Mouse (Mus musculus): ENCODE data around the gene Ankrd33b. TPM values are rescaled to one million over a fixed set of nuclear protein-coding genes. Genes with fewer than 3 reads are reported as not detected.
A peak's percentile ranks its signal among the peaks of the same experiment; 100 is the strongest.

The Ankrd33b gene
- total RNA-seq, 2 experiments from 2014 or later: 45.8 to 52.8 TPM

- peak; percentile 63 to 94 for DNase-seq (ENCODE audit: extremely low spot score in 1 of 2, low spot score in 1 of 2)
These were observed 51.8 kb downstream of the Ankrd33b start for GRCm38 (mm10) chr15:31315630-31316231.

- DNase-seq (ENCODE audit: extremely low spot score in 1 of 2, low spot score in 1 of 2): no peak
These were observed 55.5 kb downstream of the Ankrd33b start for GRCm38 (mm10) chr15:31312001-31312400.

- no peak for DNase-seq (ENCODE audit: extremely low spot score in 1 of 2, low spot score in 1 of 2)
These were observed 58.0 kb downstream of the Ankrd33b start for GRCm38 (mm10) chr15:31309526-31309925.

- DNase-seq (ENCODE audit: extremely low spot score in 1 of 2, low spot score in 1 of 2): no peak
These were observed 60.8 kb downstream of the Ankrd33b start for GRCm38 (mm10) chr15:31306726-31307125.

- DNase-seq (ENCODE audit: extremely low spot score in 1 of 2, low spot score in 1 of 2): no peak
These were observed 62.3 kb downstream of the Ankrd33b start for GRCm38 (mm10) chr15:31305181-31305580.

GRCm38 (mm10) chr15:31304302-31304701, 63.2 kb downstream of the Ankrd33b start:
- DNase-seq (ENCODE audit: extremely low spot score in 1 of 2, low spot score in 1 of 2): no peak

- no peak for DNase-seq (ENCODE audit: extremely low spot score in 1 of 2, low spot score in 1 of 2)
These were observed 65.1 kb downstream of the Ankrd33b start for GRCm38 (mm10) chr15:31302293-31302990.

GRCm38 (mm10) chr15:31299258-31299917, 68.1 kb downstream of the Ankrd33b start:
- DNase-seq (ENCODE audit: extremely low spot score in 1 of 2, low spot score in 1 of 2): no peak

GRCm38 (mm10) chr15:31297777-31298137, 69.8 kb downstream of the Ankrd33b start:
- DNase-seq (ENCODE audit: extremely low spot score in 1 of 2, low spot score in 1 of 2): no peak

- no peak for DNase-seq (ENCODE audit: extremely low spot score in 1 of 2, low spot score in 1 of 2)
These were observed 70.4 kb downstream of the Ankrd33b start for GRCm38 (mm10) chr15:31296882-31297776.

GRCm38 (mm10) chr15:31294311-31294710, 73.2 kb downstream of the Ankrd33b start:
- no peak for DNase-seq (ENCODE audit: extremely low spot score in 1 of 2, low spot score in 1 of 2)

GRCm38 (mm10) chr15:31292627-31293026, 74.9 kb downstream of the Ankrd33b start:
- DNase-seq (ENCODE audit: extremely low spot score in 1 of 2, low spot score in 1 of 2): no peak

- no peak for DNase-seq (ENCODE audit: extremely low spot score in 1 of 2, low spot score in 1 of 2)
These were observed 81.8 kb downstream of the Ankrd33b start for GRCm38 (mm10) chr15:31285695-31286094.

- DNase-seq (ENCODE audit: extremely low spot score in 1 of 2, low spot score in 1 of 2): no peak
These were observed 82.4 kb downstream of the Ankrd33b start for GRCm38 (mm10) chr15:31284922-31285631.

GRCm38 (mm10) chr15:31284142-31284541, 83.4 kb downstream of the Ankrd33b start:
- DNase-seq (ENCODE audit: extremely low spot score in 1 of 2, low spot score in 1 of 2): no peak

- DNase-seq (ENCODE audit: extremely low spot score in 1 of 2, low spot score in 1 of 2): no peak
These were observed 85.2 kb downstream of the Ankrd33b start for GRCm38 (mm10) chr15:31282353-31282752.

GRCm38 (mm10) chr15:31281830-31282229, 85.7 kb downstream of the Ankrd33b start:
- no peak for DNase-seq (ENCODE audit: extremely low spot score in 1 of 2, low spot score in 1 of 2)

- DNase-seq (ENCODE audit: extremely low spot score in 1 of 2, low spot score in 1 of 2): no peak
These were observed 86.8 kb downstream of the Ankrd33b start for GRCm38 (mm10) chr15:31280683-31281082.

- DNase-seq (ENCODE audit: extremely low spot score in 1 of 2, low spot score in 1 of 2): no peak
These were observed 87.5 kb downstream of the Ankrd33b start for GRCm38 (mm10) chr15:31280059-31280458.

- DNase-seq (ENCODE audit: extremely low spot score in 1 of 2, low spot score in 1 of 2): no peak
These were observed 87.9 kb downstream of the Ankrd33b start for GRCm38 (mm10) chr15:31279577-31280004.

Data from layer of hippocampus, postnatal 25 days (tissue).